Mouse (Mus musculus): ENCODE data around the gene Cfap298.

DNA sequence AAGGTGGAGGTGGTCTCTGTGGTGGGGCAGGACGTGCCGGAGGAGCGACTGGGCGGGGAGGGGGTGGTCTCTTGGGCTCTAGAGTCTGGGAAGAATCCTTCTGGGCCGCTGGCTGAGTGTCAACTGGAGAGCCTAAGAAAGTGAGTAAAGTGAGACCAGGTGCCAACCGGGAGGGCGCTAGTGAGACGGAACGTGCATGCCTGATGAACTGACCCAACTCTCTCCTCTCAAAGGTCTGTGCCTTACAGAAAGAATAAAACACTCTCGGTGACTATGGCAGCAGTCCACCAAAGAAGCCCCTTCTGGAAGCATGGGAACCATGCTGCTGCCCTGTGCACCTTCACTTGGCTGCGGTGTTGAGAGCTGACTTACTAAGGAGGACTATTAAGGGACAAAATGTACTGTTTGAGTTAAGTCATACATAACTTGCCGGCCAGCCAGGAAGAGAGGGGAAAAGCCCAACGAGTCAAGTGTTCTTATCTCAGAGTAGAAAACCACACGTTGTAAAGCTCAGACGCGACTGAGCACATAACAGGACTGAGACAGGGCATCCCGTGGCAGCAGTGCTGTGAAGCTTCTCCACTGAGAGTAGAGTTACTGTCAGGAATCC lies 15.5 kb upstream of the Cfap298 start:
- TF ChIP-seq CTCF (IDR thresholded peaks at IDR 0.05; ENCODE audit: low read depth): 0 out of 2 replicates have a peak, but pooled peaks have one; percentile 19
- TF ChIP-seq EP300 (optimal IDR thresholded peaks at IDR 0.05): no peak

Data from stomach, postnatal 0 days (tissue).